Mouse (Mus musculus): Measurements from ENCODE around the gene Slc39a8.

DNA sequence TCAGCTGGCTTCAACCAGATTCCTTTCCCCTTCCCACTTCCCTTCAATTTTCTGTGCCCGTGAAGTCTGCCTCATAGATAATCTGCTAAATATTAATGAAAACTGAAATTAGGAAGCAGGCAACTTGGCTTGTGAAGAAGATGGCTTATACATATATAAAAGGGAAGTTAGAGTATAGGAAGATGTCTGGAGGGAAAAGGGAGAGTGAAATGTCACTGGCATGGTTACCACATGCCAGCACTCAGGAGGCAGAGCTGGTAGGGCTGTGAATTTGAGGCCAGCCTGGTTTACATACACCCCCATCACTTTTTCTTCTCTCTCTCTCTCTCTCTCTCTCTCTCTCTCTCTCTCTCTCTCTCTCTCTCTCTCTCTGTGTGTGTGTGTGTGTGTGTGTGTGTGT, 8.0 kb upstream of the Slc39a8 start:
- TF ChIP-seq POLR2A (IDR thresholded peaks at IDR 0.05; ENCODE audit: control insufficient read depth, low read depth, low read length) = no peak
- TF ChIP-seq CTCF (IDR thresholded peaks at IDR 0.05; ENCODE audit: control insufficient read depth, insufficient read depth, insufficient replicate concordance, low read depth, low read length) = no peak
